Mouse (Mus musculus): ENCODE data around the gene Jmjd6.

DNA sequence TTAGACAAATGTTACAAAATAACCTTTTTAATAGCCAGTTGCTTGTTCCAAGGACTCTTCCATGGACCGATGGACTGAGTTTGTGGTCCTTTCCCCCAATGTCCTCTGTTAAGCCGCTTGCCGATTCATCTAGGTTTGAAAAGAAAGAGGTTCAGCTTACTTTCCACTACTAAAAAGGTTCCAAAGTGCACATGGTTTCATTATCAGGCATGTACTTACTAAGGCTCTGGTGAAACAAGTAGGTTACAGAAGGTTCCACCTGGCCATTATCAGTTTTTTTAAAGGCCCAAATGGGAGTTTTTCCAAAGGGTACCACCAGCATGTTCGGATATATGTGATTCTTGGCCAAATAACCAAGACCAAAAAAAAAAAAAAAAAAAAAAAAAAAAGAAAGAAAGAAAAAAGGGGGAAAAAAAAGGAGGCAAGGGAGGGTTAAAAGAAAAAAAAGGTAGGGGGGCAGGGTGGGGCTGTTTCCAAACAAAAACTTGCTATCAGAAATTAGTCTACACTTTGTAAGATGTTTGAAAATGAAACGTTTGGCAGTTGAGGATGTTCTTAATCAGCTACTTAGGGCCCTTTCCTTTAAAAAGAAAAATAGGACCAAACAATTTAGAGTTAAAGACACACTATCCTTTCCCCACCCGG, 7.7 kb upstream of the Jmjd6 start:
- TF ChIP-seq CTCF (conservative IDR thresholded peaks at IDR 0.05; ENCODE audit: low read length) (no peak), POU5F1 (IDR thresholded peaks at IDR 0.05; ENCODE audit: borderline replicate concordance, low read length) (no peak)
